Mouse (Mus musculus): ENCODE results near the gene Glipr1. TPM values are rescaled to one million over a fixed set of nuclear protein-coding genes. Genes with fewer than 3 reads are reported as not detected.

Gene Glipr1
- polyA plus RNA-seq, 1 experiment from 2014 or later, result 387 TPM

GRCm38 (mm10) chr10:111945563-111945962 lies 56.9 kb downstream of the Glipr1 start:
- H3K27ac ChIP-seq, result no peak overlapping the region
- no peak overlapping the region for H3K4me3 ChIP-seq (ENCODE audit: inconsistent target)
- WGBS (ENCODE audit: missing documents), result 80% methylated on average over 3 of the region's 3 CpGs
- no peaks in the 10 kb centered on the region for H3K36me3 ChIP-seq (ENCODE audit: inconsistent target)
- no peaks in the 10 kb centered on the region for H3K79me2 ChIP-seq (ENCODE audit: inconsistent target)

- 81% methylated on average over 7 of the region's 7 CpGs for WGBS (ENCODE audit: missing documents)
Measured at GRCm38 (mm10) chr10:111943026-111943425, 59.4 kb downstream of the Glipr1 start.

GRCm38 (mm10) chr10:111937146-111937534 lies 65.3 kb downstream of the Glipr1 start:
- Histone ChIP-seq H3K4me3 (ENCODE audit: inconsistent target) (no peak overlapping the region), H3K27ac (no peak overlapping the region), H3K36me3 (ENCODE audit: inconsistent target) (no peaks in the 10 kb centered on the region), H3K79me2 (ENCODE audit: inconsistent target) (no peaks in the 10 kb centered on the region)
- WGBS (ENCODE audit: missing documents), result 85% methylated on average over 5 of the region's 5 CpGs

More at GRCm38 (mm10) chr10:111943026-111943425, 59.4 kb downstream of the Glipr1 start:
- Histone ChIP-seq H3K27ac (no peak overlapping the region), H3K36me3 (ENCODE audit: inconsistent target) (no peaks in the 10 kb centered on the region), H3K79me2 (ENCODE audit: inconsistent target) (no peaks in the 10 kb centered on the region), H3K4me3 (ENCODE audit: inconsistent target) (no peak overlapping the region)

GRCm38 (mm10) chr10:111936491-111937145 lies 65.8 kb downstream of the Glipr1 start:
- WGBS (ENCODE audit: missing documents), result 52% methylated on average over 13 of the region's 13 CpGs
- Histone ChIP-seq H3K4me3 (ENCODE audit: inconsistent target) (no peak overlapping the region), H3K36me3 (ENCODE audit: inconsistent target) (no peaks in the 10 kb centered on the region)

GRCm38 (mm10) chr10:111936021-111936420 lies 66.4 kb downstream of the Glipr1 start:
- 87% methylated on average over 3 of the region's 4 CpGs for WGBS (ENCODE audit: missing documents)
- Histone ChIP-seq H3K36me3 (ENCODE audit: inconsistent target) (no peaks in the 10 kb centered on the region), H3K4me3 (ENCODE audit: inconsistent target) (no peak overlapping the region), H3K27ac (no peak overlapping the region), H3K79me2 (ENCODE audit: inconsistent target) (no peaks in the 10 kb centered on the region)

More at GRCm38 (mm10) chr10:111936491-111937145, 65.8 kb downstream of the Glipr1 start:
- H3K27ac ChIP-seq, result no peak overlapping the region
- H3K79me2 ChIP-seq (ENCODE audit: inconsistent target), result no peaks in the 10 kb centered on the region

Other genes with a start within 250 kb of the Glipr1 start
- gene Krr1, start 30.0 kb downstream of the Glipr1 start, polyA plus RNA-seq (2018), result 13.5 to 21.4 TPM (median 17.3 TPM) in 3 replicates
- not detected in 3 replicates for gene Glipr1l1, start 57.6 kb upstream of the Glipr1 start, polyA plus RNA-seq (2018)
- gene Glipr1l2, start 80.7 kb upstream of the Glipr1 start, polyA plus RNA-seq (2018), result not detected in 3 replicates
- not detected in 3 replicates for gene Glipr1l3, start 157.7 kb upstream of the Glipr1 start, polyA plus RNA-seq (2018)
- gene Caps2, start 161.0 kb upstream of the Glipr1 start, polyA plus RNA-seq (2018), result not detected in 3 replicates

Data from macrophage (primary cell).